ENCODE assay signal across 19 mouse cellular contexts in genomic region chr16:76837450-76837849, GRCm38 (mm10).
DNase-seq lines count a peak whose midpoint lies in the region; ATAC-seq and TF ChIP-seq lines count a peak whose summit lies in the region.
"Had no signal": no experiment of that assay in that cellular context is flagged by ENCODE, and none has a peak within 500 bp of the region (broad histone marks: within the 10 kb centered on the region; RNA-seq: fewer than 3 reads in every experiment).

No protein-coding gene starts in this region.

- TF ChIP-seq CTCF in brain, embryonic 14.5 days (IDR thresholded peaks at IDR 0.05; ENCODE audit: borderline replicate concordance, extremely low read depth, insufficient read depth, insufficient read length) = no peak

- peak; percentile 40; the same call in 1 of the 2 replicates for ATAC-seq in forebrain, embryonic 14.5 days
- peak; percentile 78 for ATAC-seq in forebrain, embryonic 16.5 days

- H3K27me3 ChIP-seq in forebrain, embryonic 14.5 days (replicated peaks; ENCODE audit: control insufficient read depth, insufficient read depth, low read length) = no peaks in the 10 kb centered on the region
- no peaks in the 10 kb centered on the region for H3K27me3 ChIP-seq in forebrain, embryonic 10.5 days (ENCODE audit: poor library complexity, severe bottlenecking)
- no peaks in the 10 kb centered on the region for H3K27me3 ChIP-seq in forebrain, embryonic 16.5 days (replicated peaks; ENCODE audit: control insufficient read depth, insufficient read depth, low read length)
- H3K27me3 ChIP-seq: embryonic facial prominence, embryonic 13.5 days; embryonic facial prominence, embryonic 15.5 days had no signal

- no peaks in the 10 kb centered on the region for H3K4me1 ChIP-seq in forebrain, embryonic 14.5 days (ENCODE audit: control insufficient read depth, insufficient read depth, low read length)
- no peaks in the 10 kb centered on the region for H3K4me1 ChIP-seq in forebrain, embryonic 10.5 days
- no peaks in the 10 kb centered on the region for H3K4me1 ChIP-seq in forebrain, embryonic 16.5 days (replicated peaks; ENCODE audit: control insufficient read depth, insufficient read depth, low read length)
- H3K4me1 ChIP-seq: embryonic facial prominence, embryonic 13.5 days; embryonic facial prominence, embryonic 15.5 days had no signal

- no peak overlapping the region for H3K9ac ChIP-seq in forebrain, embryonic 14.5 days (ENCODE audit: low read length)
- no peak overlapping the region for H3K9ac ChIP-seq in forebrain, embryonic 16.5 days (replicated peaks; ENCODE audit: low read depth, low read length)
- H3K9ac ChIP-seq: embryonic facial prominence, embryonic 13.5 days; embryonic facial prominence, embryonic 15.5 days had no signal

- no peak overlapping the region for H3K4me3 ChIP-seq in forebrain, embryonic 14.5 days (ENCODE audit: low read depth, low read length)
- H3K4me3 ChIP-seq in forebrain, embryonic 10.5 days = no peak overlapping the region
- H3K4me3 ChIP-seq in forebrain, embryonic 16.5 days (replicated peaks; ENCODE audit: low read length) = no peak overlapping the region
- H3K4me3 ChIP-seq: embryonic facial prominence, embryonic 13.5 days; embryonic facial prominence, embryonic 15.5 days; erythroblast, embryonic 14.5 days had no signal

- H3K9me3 ChIP-seq in forebrain, embryonic 14.5 days (replicated peaks; ENCODE audit: control insufficient read depth, low read length) = no peaks in the 10 kb centered on the region
- H3K9me3 ChIP-seq in forebrain, embryonic 10.5 days = no peaks in the 10 kb centered on the region
- no peaks in the 10 kb centered on the region for H3K9me3 ChIP-seq in forebrain, embryonic 16.5 days (ENCODE audit: control insufficient read depth, low read length)
- H3K9me3 ChIP-seq: embryonic facial prominence, embryonic 13.5 days; embryonic facial prominence, embryonic 15.5 days had no signal

- DNase-seq in forebrain, embryonic 14.5 days (ENCODE audit: low spot score) = peak; percentile 10
- no peak for DNase-seq in forebrain, embryonic 10.5 days (ENCODE audit: extremely low spot score, low spot score)
- peak; percentile 37 for DNase-seq in brain, embryonic 14.5 days (ENCODE audit: low read depth)
- no peak for DNase-seq in right cerebral cortex, postnatal 36 days (ENCODE audit: low spot score in 2 of 2)
- no peak for DNase-seq in right cerebral cortex, postnatal 10 days (ENCODE audit: low spot score in 2 of 2)
- DNase-seq: adrenal gland, adult 2 months; adrenal gland, postnatal 10 days; adrenal gland, postnatal 36 days; cerebellum, adult 11 months; cerebellum, adult 18-20 months; cerebellum, adult 8-10 months; cerebellum, adult 9-11 months; cerebellum, postnatal 14 days; cerebellum, postnatal 36 days; embryo, embryonic 11 days had no signal

- 79% methylated on average over 4 of the region's 4 CpGs for whole genome bisulfite sequencing in forebrain, embryonic 14.5 days
- 92% methylated on average over 4 of the region's 4 CpGs for WGBS in forebrain, embryonic 10.5 days
- 67% methylated on average over 4 of the region's 4 CpGs for WGBS in forebrain, embryonic 16.5 days

- no peak overlapping the region for H3K4me2 ChIP-seq in forebrain, embryonic 14.5 days (ENCODE audit: low read length)
- H3K4me2 ChIP-seq in forebrain, embryonic 16.5 days (ENCODE audit: low read length) = no peak overlapping the region
- H3K4me2 ChIP-seq: embryonic facial prominence, embryonic 13.5 days; embryonic facial prominence, embryonic 15.5 days had no signal

- no peaks in the 10 kb centered on the region for H3K36me3 ChIP-seq in forebrain, embryonic 14.5 days (ENCODE audit: control insufficient read depth, insufficient read depth, low read length)
- no peaks in the 10 kb centered on the region for H3K36me3 ChIP-seq in forebrain, embryonic 10.5 days (replicated peaks)
- H3K36me3 ChIP-seq in forebrain, embryonic 16.5 days (ENCODE audit: control insufficient read depth, insufficient read depth) = no peaks in the 10 kb centered on the region
- H3K36me3 ChIP-seq: embryonic facial prominence, embryonic 13.5 days; embryonic facial prominence, embryonic 15.5 days had no signal

- H3K27ac ChIP-seq in forebrain, embryonic 14.5 days (ENCODE audit: low read depth, low read length) = no peak overlapping the region
- H3K27ac ChIP-seq in forebrain, embryonic 10.5 days = no peak overlapping the region
- no peak overlapping the region for H3K27ac ChIP-seq in forebrain, embryonic 16.5 days (ENCODE audit: low read length)
- H3K27ac ChIP-seq: embryonic facial prominence, embryonic 13.5 days; embryonic facial prominence, embryonic 15.5 days had no signal

- no peak for TF ChIP-seq POLR2A in brain, embryonic 14.5 days (IDR thresholded peaks at IDR 0.05; ENCODE audit: borderline replicate concordance, extremely low read depth, insufficient read depth, insufficient read length, poor library complexity, severe bottlenecking)

Comparison
In these comparisons a context has a peak if more than half of its experiments do, and no peak if none do; other contexts are left out.
1. DNase-seq: peak in forebrain, embryonic 14.5 days (single experiment) and brain, embryonic 14.5 days (single experiment); none in forebrain, embryonic 10.5 days (single experiment), right cerebral cortex, postnatal 36 days (0 of 2) and right cerebral cortex, postnatal 10 days (0 of 2).